Mouse (Mus musculus) ES-E14 (cell line): ENCODE results near the gene Dscam. TPM values are rescaled to one million over a fixed set of nuclear protein-coding genes. Genes with fewer than 3 reads are reported as not detected.

ENCODE experiments used
- DNase-seq: peaks from one replicate; pipeline ENCODE4 v3.0.0-alpha.2; 2013; ENCODE audit warnings: low read depth, low spot score
- H3K27ac ChIP-seq: 2 replicates; pipeline ENCODE4 v1.5.1; 2012; ENCODE audit warnings: low read depth, mild to moderate bottlenecking, low read length, moderate library complexity, mixed read lengths; ENCODE audit not compliant: poor library complexity, insufficient read depth, severe bottlenecking
- H3K36me3 ChIP-seq: 2 replicates; pipeline ENCODE4 v1.6.1; 2012; ENCODE audit warnings: mild to moderate bottlenecking, low read length, moderate library complexity, mixed read lengths; ENCODE audit not compliant: control insufficient read depth, poor library complexity, insufficient read depth, severe bottlenecking
- H3K4me1 ChIP-seq, 2 experiments: fragments of 150-350 bp in 1 of 2; sonication (generic) in 1 of 2; 2 replicates each; pipeline ENCODE4 v1.6.1; 2012; ENCODE audit warnings: low read length in 2 of 2, mild to moderate bottlenecking in 1 of 2, mixed read lengths in 1 of 2; ENCODE audit not compliant: control insufficient read depth in 2 of 2, insufficient read depth in 2 of 2, poor library complexity in 1 of 2
- H3K4me3 ChIP-seq, 2 experiments: fragments of 150-350 bp in 1 of 2; sonication (generic) in 1 of 2; 2 replicates each; pipeline ENCODE4 v1.5.1; 2012; ENCODE audit warnings: low read length in 2 of 2, low read depth in 1 of 2, mild to moderate bottlenecking in 1 of 2, mixed read lengths in 1 of 2; ENCODE audit not compliant: insufficient read depth in 1 of 2, poor library complexity in 1 of 2, severe bottlenecking in 1 of 2
- H3K9ac ChIP-seq: 2 replicates; pipeline ENCODE4 v1.6.1; 2012; ENCODE audit warnings: low read depth, mild to moderate bottlenecking, low read length, mixed read lengths; ENCODE audit not compliant: poor library complexity, insufficient read depth, severe bottlenecking
- H3K9me3 ChIP-seq: fragments of 150-350 bp; sonication (generic); 2 replicates; pipeline ENCODE4 v1.6.1; 2012; ENCODE audit warnings: low read depth, mild to moderate bottlenecking, low read length; ENCODE audit not compliant: control insufficient read depth, insufficient read depth
- CHD2 ChIP-seq: IDR thresholded peaks from 2 replicates; pipeline ENCODE4 v1.6.1; 2014; ENCODE audit warnings: mild to moderate bottlenecking, low read depth, low read length, inconsistent platforms
- HCFC1 ChIP-seq: IDR thresholded peaks from 2 replicates; pipeline ENCODE4 v1.6.1; 2012; ENCODE audit warnings: low read length, inconsistent platforms, borderline replicate concordance; ENCODE audit not compliant: insufficient read depth
- MAFK ChIP-seq: IDR thresholded peaks from 2 replicates; pipeline ENCODE4 v1.6.1; 2014; ENCODE audit warnings: mild to moderate bottlenecking, low read depth, low read length, inconsistent platforms; ENCODE audit not compliant: insufficient read depth
- ZC3H11A ChIP-seq: IDR thresholded peaks from 2 replicates; pipeline ENCODE4 v1.6.1; 2012; ENCODE audit warnings: low read depth, mild to moderate bottlenecking, inconsistent platforms, low read length, borderline replicate concordance
- ZNF384 ChIP-seq: IDR thresholded peaks from 2 replicates; pipeline ENCODE4 v1.6.1; 2012; ENCODE audit warnings: low read depth, low read length, inconsistent platforms
- in situ Hi-C, 2 experiments: fragments of 600-800 bp; cut with MboI; formaldehyde crosslinking; loops; one replicate each; pipeline ENCODE4 v1.15.1; 2025; ENCODE audit warnings: low sequenced_read_pairs in 2 of 2, inconsistent platforms in 1 of 2; ENCODE audit not compliant: unreplicated experiment in 2 of 2
- total RNA-seq: library from RNA; depleted of rRNA; stranded (reverse); fragments of 300-350 nt; gene quantifications from 2 replicates; pipeline ENCODE4 v1.2.3, GENCODE M21; 2012

Gene Dscam
- total RNA-seq, 1 experiment: 0.04 TPM

DNA sequence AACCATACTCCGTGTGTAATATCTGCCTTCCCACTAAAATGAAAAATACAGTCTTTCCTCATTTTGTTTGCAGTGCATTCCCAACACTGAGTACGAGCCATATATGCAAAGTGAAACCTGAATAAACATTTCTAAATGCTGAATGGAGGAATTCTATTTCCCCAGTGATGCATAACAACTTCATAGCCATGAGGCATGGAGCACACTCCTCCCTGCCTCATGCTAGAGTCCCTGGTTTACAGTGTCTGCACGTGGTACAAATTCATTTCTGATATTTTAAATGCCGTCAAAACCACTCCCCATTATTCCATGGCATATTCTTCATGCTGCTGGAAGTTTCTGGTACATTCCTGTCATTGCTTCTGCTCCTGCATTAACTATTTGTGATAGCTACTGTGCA lies 552.8 kb downstream of the Dscam start:
- DNase-seq: no peak
- no peak overlapping the region for H3K4me3 ChIP-seq
- H3K4me1 ChIP-seq: no peaks in the 10 kb centered on the region
- H3K9me3 ChIP-seq: no peaks in the 10 kb centered on the region
- no peak for TF ChIP-seq ZC3H11A
- TF ChIP-seq MAFK: no peak
- TF ChIP-seq HCFC1: no peak
- no peak for TF ChIP-seq CHD2
- no peak for TF ChIP-seq ZNF384
- no peak overlapping the region for H3K9ac ChIP-seq
- no peak overlapping the region for H3K27ac ChIP-seq
- H3K36me3 ChIP-seq: no peaks in the 10 kb centered on the region
- in situ Hi-C loops: no loop called here

DNA sequence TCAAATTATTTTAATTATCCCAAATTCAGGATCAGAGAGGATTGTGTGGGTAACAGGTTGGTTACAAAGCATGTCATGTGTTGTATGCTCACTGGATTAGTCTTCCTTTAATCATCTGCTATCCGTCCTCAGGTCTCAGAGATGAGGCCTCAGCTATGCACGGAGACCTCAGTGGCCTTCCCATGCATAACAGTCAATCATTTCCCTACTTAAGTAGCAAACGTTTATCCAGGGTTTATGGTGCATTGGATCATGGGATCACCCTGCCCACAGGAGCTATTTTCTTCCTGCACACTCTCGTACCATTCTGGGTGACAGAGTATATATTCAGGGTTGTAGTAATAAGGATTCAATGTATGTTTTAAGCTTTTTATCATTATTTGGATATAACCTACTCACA lies 557.3 kb downstream of the Dscam start:
- Histone ChIP-seq H3K9me3 (no peaks in the 10 kb centered on the region), H3K9ac (no peak overlapping the region), H3K36me3 (no peaks in the 10 kb centered on the region), H3K4me1 (no peaks in the 10 kb centered on the region), H3K4me3 (no peak overlapping the region), H3K27ac (no peak overlapping the region)
- no peak for TF ChIP-seq ZC3H11A
- no peak for TF ChIP-seq CHD2
- no peak for TF ChIP-seq HCFC1
- TF ChIP-seq ZNF384: no peak
- no peak for TF ChIP-seq MAFK
- in situ Hi-C loops: no loop called here
- no peak for DNase-seq

DNA sequence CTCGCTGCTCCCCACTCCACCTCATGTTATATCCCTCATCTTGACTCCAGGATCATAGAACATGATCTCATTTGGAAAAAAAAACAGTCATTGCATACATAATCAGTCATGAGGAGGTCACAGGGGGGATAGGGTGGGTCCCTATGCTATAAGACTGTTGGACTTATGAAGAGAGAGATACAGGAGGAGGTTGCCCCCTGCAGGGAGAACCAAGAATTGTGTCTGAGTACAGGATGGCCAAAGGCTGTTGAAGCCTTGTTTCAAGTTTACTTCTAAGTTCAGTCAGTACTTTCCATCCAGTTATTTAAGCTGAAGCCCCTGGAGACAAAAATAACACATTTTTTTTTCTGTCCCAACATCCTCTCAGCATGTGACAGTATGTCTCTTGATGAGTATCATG lies 559.7 kb downstream of the Dscam start:
- H3K4me3 ChIP-seq: no peak overlapping the region
- no peaks in the 10 kb centered on the region for H3K4me1 ChIP-seq
- TF ChIP-seq ZC3H11A (0 out of 2 replicates have a peak, but pooled peaks have one; percentile 30), HCFC1 (no peak)
- peak; percentile 29 for DNase-seq
- H3K9ac ChIP-seq: no peak overlapping the region
- no peaks in the 10 kb centered on the region for H3K36me3 ChIP-seq
- H3K27ac ChIP-seq: no peak overlapping the region
- in situ Hi-C loops: no loop called here
- H3K9me3 ChIP-seq: no peaks in the 10 kb centered on the region

DNA sequence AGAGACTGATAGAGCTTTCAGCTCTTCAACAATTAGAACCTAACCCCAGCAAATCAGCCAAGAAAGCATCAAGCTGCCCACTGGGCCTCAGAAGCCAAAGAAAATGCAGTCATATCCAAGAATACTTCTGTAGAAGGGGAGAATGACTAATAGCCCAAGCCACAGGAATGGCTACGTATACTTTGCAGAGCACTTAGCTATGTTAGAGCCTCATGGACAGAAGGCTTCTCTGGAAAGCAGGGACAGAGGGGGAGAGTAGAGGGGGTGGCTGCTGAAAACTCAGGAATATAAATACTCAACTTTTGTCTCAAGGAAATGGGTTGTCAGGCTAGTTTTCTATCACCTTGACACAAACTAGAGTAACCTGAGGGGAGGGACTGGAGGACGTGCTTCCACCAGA lies 568.3 kb downstream of the Dscam start:
- no peak for DNase-seq
- Histone ChIP-seq H3K9ac (no peak overlapping the region), H3K36me3 (no peaks in the 10 kb centered on the region), H3K4me3 (no peak overlapping the region), H3K9me3 (no peaks in the 10 kb centered on the region), H3K4me1 (no peaks in the 10 kb centered on the region), H3K27ac (no peak overlapping the region)
- in situ Hi-C loops: no loop called here
- TF ChIP-seq MAFK: no peak
- no peak for TF ChIP-seq ZC3H11A
- TF ChIP-seq HCFC1: no peak
- no peak for TF ChIP-seq ZNF384
- TF ChIP-seq CHD2: no peak

DNA sequence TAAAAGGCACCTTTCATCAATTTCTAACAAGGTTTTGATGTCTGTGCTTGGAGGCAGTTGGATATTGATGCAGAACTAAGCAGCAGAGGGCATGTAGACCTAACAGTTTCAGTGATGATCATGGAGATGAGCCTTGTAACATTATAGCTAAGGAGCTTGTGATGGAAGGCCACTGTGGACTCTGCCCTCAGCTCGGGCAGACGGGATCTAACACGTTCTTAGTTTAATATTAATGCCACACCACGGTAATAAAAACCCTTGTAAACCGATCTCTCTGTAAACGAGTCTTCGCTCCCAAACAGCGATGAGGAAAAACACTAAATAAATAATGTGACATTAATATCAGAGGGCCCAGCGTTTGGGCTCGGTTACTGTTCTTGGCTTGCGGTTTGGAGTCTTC lies 569.8 kb downstream of the Dscam start:
- H3K9ac ChIP-seq: no peak overlapping the region
- H3K36me3 ChIP-seq: no peaks in the 10 kb centered on the region
- H3K27ac ChIP-seq: no peak overlapping the region
- H3K4me3 ChIP-seq: no peak overlapping the region
- H3K9me3 ChIP-seq: no peaks in the 10 kb centered on the region
- in situ Hi-C loops: no loop called here
- no peak for TF ChIP-seq ZNF384
- TF ChIP-seq ZC3H11A: no peak
- no peak for TF ChIP-seq HCFC1
- no peak for TF ChIP-seq CHD2
- TF ChIP-seq MAFK: no peak
- no peak for DNase-seq
- H3K4me1 ChIP-seq: no peaks in the 10 kb centered on the region
